Mouse (Mus musculus) thymus, postnatal 10 days (tissue): ENCODE data around the gene Esp22.
"Not testable (repeated sequence)": the region's sequence is repeated elsewhere in the genome, so short reads cannot be mapped to it uniquely, and the experiment has no call there.

Experiments used
- DNase-seq, 2 experiments: peaks; one replicate each; pipeline ENCODE4 v3.0.0; 2021; ENCODE audit warnings: low spot score in 2 of 2

The Esp22 gene

DNA sequence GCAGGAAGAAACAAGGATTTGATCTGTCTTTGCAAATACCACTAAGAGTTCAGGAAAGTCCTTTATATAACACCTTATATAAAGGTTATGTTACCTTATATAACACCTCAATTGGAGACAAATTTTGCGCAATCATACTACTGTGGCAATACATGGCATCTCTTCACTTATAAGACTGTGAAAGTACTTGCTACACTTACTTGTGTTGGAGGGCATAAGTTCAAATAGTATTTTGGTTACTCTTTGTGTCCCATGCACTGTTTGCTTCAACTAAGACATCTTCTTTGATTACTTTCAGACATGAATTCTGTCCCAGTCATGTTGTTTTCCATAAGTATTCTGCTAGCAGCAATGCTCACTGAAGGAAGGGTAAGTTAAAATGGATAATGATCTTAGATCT lies at the start of gene Esp22:
Gene Esp22, plus strand, starts transcription at position 301 of the 400 bp plus-strand sequence.
- DNase-seq, result no peak

DNA sequence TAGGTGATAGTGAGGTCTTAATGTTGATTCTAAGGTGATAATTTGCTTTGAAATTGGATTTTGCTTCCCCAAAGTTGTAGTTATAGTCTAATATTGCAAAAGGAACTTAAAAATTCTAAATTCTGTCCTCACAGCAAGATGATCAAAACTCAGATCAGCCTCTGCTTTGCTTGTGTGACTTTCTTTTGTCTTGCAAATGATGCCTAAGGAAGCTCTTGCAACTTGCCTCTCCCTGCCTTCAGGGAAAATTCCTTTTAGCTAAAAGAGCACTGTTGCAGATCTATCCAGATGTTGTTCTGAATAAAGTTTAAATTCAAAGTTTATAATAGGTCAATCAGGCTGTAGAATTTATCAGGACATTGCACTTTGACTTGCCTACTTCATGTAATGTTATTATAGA lies 31.5 kb upstream of the Esp22 start:
- no peak for DNase-seq

DNA sequence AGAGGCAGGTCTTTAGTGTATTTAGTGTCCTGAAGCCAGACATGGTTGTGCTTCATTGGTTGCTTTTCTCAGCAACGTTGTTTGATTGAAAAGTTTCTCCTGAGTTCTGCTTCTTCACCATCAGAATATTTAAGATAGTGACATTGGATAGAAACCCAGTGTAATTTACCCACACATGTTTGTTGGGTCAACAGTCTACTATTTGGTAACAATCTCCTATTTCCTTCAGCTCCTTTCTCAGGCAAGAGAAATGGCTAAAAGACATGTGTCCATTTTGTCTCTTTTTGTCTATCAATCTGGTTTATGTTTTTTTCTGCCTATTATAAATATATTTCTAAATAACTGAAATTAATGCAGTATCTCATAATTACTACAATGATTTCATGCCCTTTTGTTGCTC lies 18.2 kb upstream of the Esp22 start, which contains the start of gene Esp23:
Gene Esp23, minus strand, starts transcription at position 101 of the 400 bp plus-strand sequence.
- DNase-seq, result no peak

DNA sequence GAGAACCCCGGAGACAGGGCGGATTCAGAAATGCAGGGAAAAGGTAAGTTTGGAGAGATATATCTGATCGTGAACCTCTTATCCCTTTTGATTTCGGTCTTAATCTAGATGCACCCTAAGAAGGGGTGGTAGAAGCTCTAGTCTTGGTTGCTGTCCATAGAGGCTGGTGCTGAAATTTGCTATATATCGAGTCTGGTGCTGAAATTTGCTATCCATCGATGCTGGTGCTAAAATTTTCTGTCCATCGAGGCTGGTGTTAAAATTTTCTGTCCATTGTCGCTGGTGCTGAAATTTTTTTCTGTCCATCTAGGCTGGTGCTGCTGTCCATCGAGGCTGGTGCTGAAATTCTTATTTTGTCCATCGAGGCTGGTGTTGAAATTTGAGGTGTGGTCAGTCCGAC lies 12.0 kb downstream of the Esp22 start:
- not testable (repeated sequence) for DNase-seq

DNA sequence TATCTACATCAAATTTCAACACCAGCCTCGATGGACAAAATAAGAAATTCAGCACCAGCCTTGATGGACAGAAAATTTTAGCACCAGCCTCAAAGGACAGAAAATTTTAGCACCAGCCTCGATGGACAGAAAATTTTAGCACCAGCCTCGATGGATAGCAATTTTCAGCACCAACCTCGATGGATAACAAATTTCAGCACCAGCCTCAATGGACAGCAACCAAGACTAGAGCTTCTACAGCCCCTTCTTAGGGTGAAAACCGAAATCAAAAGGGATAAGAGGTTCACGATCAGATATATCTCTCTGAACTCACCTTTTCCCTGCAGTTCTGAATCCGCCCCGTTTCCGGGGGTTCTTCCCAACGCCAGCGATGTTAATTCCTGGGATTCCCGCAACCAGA lies 34.0 kb downstream of the Esp22 start:
- DNase-seq, result not testable (repeated sequence)
